Mouse (Mus musculus): ENCODE data around the gene Fam71e1.
A peak's percentile ranks its signal among the peaks of the same experiment; 100 is the strongest.

The Fam71e1 gene

DNA sequence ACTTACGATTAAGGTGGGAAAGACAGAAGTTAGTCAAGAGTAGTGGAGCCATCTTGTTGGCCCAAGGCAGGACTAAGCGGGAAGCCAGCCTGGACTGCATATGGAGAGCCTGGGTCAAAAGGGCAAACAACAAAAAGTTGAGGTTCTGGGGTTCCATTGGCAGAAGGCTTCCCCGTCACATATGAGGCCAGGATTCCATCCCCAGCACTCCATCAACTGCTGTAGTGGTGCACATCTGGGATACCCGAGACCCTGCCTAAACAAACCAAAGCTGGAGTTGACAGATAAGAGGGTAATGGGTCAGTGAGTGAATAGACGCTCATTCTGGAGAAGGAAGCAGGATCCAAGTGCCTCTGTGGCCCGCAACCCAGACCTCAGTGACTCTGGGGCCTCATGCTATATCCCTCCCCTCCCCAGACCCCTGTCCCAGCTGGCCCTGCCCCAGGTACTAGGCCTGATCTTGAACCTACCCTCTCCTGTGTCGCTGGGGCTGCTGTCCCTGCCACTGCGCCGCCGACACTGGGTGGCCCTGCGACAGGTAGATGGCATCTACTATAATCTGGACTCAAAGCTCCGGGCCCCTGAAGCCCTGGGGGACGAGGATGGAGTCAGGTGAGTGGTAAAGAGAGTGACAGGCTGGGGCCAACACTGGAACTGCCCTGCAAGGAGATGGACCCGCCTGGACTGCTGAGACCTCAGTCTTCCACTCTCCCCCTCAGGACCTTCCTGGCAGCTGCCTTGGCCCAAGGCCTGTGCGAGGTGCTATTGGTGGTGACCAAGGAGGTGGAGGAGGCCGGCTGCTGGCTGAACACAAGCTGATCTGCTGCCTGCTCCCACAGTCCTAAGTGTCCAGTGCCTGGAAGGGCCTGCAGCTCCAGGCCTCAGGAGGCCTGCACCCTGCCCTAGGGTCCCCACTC is 25.4 kb upstream of the Fam71e1 start:
- no peak for DNase-seq (ENCODE audit: low read depth, low spot score)

DNA sequence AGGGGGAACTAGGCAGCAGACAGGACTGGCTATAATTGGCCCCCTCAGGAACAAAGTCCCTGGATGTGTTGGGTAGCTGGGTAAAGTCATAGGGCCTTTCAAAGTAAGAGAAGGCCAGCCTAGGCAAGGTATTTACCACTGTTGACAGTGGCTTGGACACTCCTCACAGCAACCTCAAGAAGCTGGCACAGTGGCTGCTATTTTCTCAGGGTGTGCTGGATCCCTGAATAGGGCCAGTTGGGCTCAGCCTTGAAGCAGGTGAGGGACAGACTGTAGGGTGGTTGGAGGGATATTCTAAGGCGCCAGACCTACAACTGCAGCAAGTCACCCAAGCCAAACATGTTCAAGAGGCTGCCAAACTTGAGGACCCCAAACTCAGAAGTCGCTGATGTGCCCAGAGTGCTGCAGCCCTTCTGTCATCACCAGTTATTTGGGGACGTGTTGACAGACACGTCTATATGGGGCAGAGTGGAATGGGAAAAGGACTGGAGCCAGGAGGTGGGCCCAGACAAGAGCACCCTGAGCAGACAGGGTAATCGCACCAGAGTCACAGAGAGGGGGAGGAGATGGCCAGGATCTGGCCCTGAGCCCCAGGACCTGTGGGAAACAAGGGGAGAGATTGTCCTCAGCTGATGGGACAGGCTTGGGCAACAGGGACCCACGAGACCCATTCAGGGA is 24.4 kb upstream of the Fam71e1 start:
- peak; percentile 82 for DNase-seq (ENCODE audit: low read depth, low spot score)

DNA sequence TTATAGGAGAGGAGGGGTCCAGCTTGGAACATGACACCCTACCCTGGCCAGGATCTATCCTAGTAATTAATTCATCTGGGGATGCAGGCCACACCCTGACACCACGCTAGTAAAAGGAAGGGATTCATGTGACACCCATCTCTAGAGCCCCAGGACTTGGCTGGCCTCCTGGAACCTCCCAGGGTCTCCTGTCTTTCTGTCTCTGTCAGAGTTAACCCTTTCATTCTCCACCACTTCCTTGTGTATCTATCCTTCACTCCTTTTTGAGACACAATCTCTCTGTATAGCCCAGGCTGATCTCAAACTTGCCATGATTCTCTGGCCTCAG is 23.9 kb upstream of the Fam71e1 start:
- no peak for DNase-seq (ENCODE audit: low read depth, low spot score)

DNA sequence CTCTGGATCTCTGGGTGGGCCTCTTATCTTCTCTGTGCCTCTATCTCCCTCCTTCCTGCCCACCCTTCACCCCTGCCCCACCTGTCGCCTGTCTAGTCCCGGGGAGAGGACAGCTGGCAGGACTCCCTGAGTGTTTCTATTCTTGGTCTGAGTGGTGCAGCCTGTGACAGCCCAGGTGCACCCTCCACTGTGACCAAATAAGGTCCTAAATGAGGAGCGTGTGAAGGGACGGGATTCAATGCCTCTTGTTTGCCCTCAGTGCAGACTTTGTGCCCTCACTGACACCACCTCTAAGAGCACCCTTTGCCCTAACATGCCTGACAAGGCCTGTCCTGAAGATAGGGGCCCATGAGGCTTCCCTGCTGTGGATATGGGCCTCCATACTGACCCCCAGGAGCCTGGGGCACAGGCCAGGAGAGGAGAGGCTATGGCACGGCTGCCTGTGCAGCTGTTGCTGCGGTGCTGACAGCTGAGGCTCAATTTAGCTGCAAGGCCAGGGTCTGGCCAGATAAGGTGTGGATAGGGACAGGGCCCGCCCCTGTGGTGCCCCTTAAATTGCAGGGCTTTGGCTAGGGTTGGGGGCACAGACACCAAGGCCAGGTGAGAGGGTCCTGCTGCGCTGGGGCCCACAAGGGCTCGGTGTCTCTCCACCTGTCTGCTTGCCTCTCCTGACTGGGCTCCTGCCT is 23.3 kb upstream of the Fam71e1 start:
- peak; percentile 96 for DNase-seq (ENCODE audit: low read depth, low spot score)

DNA sequence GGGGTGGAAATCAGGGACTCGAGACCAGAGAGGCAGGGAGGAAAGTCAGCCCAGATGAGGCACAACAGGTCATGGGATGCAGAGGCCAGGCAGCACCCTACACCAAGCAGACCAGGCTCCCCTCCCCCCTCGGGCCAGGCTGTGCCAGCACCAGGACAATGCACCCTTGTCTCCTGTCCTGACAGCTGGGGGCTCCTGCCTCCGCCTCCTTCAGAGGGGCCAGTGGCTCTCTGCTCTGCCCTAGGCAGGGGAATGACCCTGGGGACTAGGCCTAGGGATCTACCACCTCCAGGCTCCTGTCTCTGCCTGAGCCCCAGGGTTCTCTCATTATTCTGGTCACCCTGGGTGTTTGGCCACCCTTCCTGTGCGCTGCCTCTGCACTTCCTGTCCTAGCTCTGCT is 22.0 kb upstream of the Fam71e1 start:
- DNase-seq (ENCODE audit: low read depth, low spot score) = peak; percentile 75

DNA sequence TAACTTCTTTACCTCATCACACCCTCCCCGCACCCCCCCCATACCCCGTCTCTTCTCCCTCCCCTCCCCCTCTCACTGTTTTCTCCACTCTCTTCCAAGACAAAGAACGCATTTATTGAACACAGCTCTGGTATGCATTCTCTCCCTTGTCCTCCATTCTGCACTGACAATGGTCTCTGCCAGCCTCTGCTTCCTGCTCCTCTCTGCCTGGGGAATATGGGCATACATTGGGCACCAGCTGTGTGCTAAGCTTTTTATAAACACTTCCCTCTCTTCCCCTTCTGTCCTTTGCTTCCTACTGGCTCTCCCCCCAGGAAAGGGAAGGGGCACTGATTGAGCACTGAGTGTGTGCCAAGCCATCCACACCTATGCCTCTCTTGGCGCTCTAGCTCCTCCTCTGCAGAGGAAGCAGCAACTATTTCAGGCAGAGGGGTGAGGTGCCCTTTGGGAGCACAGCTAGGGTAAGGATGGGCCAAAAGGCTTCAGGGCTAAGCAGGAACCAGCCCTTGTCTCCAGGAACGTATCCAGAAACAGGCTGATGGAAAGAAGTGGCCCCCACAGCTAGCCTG is 21.3 kb upstream of the Fam71e1 start:
- DNase-seq (ENCODE audit: low read depth, low spot score) = no peak

DNA sequence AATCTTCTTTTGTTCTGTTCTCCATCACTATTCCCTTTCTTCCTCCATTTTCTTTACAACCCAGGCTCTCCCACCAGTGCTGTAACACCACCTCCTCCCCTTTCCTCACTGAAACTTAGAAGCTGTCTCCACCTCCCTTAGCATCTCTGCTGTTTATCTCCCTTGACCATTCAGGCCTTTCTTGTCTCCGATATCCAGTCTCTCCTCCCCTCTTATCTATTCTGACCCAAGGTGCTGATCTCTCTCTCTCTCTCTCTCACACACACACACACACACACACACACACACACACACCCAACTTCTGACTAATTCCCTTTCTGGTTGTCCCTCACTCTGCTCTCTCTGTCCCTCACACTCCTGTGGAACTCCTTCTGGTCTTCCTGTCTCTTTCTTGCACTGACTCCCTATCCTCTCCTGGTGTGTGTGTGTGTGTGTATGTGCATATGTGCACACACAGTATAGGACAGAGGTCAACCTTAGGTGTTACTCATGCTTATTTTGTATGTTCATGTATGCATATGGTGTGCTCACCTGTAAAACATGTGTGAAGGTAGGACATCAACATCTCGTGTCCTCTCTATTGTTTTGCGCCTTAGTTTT is 13.4 kb upstream of the Fam71e1 start:
- no peak for DNase-seq (ENCODE audit: low read depth, low spot score)

DNA sequence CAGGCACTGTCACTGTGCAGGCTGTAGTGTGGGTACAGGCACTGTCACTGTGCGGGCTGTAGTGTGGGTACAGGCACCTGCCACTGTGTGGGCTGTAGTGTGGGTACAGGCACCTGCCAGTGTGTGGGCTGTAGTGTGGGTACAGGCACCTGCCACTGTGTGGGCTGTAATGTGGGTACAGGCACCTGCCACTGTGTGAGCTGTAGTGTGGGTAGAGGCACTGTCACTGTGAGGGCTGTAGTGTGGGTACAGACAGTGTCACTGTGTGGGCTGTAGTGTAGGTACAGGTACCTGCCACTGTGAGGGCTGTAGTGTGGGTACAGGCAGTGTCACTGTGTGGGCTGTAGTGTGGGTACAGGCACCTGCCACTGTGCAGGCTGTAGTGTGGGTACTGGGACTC is 12.3 kb upstream of the Fam71e1 start:
- DNase-seq (ENCODE audit: low read depth, low spot score) = no peak

DNA sequence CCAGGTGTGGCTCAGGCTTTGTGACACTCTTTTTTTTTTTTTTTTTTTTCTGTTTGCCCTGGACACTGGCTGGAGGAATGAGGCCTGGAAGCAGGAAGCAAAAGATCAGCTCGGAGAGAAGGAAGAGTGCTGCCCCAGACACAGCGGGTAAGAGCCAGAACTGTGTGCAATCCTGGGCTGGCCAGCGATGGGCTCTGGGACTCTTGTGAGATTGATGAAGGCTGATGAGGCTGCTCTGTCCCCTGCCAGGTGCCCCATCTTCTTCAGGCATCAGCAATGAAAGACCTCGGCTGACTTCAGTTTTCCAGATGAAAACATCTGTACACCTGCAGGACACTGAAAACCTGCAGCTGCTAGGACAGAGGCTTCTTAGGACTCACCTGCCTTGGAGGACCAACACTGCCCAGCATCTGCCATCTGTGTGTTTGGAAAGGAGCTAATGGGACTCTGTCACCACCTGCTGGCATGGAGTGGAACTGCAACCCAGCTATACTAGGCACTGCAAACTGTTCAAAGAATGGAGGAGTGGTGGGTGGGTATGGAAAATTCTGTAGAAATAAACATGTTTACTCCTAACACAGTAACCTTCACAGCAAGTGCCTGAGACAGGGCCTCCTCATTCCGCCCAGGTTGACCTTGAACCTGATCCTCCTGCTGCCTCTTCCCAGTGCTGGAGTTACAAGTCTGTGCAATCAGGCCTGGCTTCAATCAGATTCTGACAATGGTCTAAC is 11.4 kb upstream of the Fam71e1 start:
- peak; percentile 70 for DNase-seq (ENCODE audit: low read depth, low spot score)

DNA sequence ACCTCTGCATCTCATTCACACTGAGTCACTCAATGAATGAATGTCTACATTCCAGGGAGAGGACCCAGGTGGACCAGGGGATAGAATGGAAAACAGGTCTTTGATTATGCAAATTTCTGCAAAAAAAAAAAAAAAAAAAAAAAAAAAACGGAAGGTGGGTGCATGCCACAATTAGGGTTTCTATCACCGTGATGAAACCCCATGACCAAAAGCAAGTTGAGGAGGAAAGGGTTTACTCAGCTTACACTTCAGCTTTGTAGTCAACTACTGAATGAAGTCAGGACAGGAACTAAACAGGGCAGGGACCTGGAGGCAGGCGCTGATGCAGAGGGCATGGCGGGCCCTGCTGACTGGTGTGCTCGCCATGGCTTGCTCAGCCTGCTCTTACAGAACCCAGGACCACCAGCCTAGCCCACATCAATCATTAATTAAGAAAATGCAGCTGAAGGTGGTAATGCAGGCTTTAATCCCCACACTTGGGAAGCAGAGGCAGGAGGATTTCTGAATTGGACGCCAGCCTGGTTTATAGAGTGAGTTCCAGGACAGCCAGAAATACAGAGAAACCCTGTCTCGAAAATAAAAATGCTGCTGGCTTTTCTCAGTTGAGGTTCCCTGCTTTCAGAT is 10.7 kb upstream of the Fam71e1 start:
- no peak for DNase-seq (ENCODE audit: low read depth, low spot score)

DNA sequence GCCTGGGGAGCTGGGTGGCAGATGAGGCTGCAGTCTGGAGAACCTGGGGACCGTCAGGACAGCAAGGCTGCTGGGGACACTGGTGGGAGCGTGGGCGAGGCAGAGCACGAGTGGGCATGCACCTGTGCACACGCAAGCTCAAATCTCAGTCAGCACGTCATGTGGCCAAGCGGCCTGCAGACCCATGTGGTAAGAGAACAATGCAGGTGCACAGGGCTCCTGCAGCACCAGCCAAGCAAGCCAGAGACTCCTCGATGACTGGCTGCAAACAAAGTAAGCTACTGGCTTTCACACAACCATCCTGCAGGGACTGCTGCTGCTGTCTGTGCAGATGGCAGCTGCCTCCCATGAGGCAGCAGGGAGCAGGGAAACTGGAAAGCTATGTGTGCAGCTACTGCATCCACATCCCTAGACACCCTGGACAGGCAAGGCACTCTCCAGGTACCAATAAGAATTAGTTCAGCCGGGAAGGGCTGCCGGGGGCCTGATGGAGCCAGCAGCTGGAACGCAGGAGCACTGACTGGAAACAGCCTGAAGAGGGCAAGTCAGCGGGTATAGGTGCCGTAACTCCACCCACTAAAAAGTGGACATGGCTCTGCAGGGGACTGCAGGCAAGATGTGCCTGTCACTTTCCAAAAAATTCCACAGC is 9.3 kb upstream of the Fam71e1 start:
- DNase-seq (ENCODE audit: low read depth, low spot score) = no peak

DNA sequence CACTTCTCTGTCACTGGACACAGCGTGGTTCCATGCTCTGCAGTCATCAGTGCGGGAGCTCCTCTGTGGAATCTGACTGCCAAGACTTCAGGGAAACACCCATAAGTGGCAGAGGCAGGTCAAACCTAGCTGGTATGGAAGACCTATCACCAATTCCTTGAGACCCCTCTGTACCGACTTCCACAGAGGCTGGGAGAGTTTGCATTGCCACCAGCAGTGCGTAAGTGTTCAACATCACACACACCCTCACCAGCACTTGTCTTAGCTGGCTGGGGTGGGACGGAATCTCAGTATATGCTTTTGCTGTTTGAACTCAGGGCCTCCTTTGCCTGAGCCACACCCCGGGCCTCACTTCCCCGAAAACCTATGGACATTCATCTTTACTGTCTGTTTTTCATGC is 8.4 kb upstream of the Fam71e1 start:
- DNase-seq (ENCODE audit: low read depth, low spot score) = no peak

DNA sequence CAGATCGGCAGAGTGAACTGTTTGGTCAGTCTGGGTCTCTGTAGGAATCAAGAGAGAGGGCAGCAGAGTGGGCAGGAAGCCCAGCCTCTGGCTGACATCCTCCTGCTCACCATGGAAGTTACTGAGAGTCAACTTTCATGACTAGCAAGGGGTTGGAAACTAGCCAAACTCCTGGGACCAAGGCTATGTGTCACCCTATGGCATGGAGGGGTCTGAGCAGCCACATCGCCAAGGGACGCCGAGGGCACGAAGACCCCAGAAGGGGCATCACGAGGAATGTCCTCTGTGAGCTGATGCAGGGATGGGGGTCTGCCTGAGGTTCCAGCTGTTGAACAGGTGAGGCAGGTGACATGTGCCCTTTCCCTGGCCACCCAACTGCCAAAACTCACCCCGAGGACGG is 7.8 kb upstream of the Fam71e1 start:
- DNase-seq (ENCODE audit: low read depth, low spot score) = no peak

DNA sequence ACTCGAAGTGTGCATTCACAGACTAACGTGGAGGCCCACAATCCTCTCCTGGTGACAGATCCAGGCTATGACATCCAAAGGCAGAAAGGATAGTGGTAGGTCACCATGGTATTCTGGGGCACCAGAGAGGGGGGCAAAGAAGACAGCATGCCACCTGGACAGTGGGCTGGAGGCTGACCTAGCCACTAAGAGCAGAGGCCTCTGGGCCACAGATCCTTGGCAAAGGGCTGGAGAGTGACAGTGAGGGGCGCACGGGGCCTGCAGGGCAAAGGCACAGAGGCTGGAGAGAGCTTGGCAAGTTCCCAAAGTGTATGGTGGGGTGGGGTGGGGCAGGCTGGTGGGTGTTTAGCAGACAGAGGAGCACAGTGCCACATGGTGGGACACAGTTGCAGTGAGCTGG is 6.1 kb upstream of the Fam71e1 start:
- DNase-seq (ENCODE audit: low read depth, low spot score) = no peak

DNA sequence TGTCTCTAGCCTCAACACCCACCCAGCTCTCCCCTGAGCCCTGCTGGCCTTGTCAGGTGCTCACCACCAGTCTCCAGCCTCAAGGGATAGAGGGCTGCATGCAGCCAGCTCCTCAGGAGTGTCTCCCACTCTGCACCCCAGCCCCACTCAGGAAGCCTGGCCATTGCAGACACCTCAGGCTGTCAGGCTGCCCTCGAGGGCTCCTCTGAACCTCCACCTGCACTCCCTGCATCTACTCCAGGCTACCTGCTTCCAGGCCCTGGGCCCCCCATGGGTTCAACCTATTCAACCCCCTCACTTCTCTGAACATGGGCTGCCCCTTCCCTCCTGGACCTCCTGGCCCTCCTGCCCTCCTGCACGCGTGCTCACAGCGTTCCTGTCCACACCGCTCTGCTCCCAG is 5.0 kb upstream of the Fam71e1 start:
- no peak for DNase-seq (ENCODE audit: low read depth, low spot score)

DNA sequence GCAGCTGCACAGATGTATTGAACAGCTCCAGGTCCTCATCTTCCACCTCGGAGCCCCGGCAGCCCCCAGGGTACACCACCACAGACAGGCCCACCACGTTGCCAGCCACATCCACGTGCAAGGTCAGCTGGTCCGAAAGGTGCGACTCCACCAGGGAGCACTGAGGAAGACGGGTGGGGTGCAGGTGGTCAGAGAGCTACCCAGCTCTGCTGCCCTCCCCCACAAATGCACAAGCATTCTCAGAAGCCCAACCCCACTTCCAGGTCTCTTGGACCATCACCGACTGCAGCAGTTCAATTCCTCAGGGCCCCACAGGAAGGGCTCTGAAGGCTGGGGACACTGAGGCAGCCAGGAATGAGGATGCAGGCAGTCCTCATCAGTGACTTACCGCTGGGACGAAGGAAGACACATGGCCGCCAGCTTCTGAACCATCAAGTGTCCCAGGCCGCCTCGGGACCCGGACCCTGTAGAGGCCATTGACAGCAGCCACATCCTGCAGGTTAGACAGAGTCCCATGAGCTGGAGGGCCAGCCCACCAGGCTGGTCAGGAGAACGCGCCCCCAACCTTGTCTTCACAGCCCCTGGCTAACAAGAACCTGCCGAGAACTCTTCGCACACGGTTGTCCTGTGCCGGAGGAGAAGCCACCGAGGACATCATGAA is 4.1 kb upstream of the Fam71e1 start:
- no peak for DNase-seq (ENCODE audit: low read depth, low spot score)

DNA sequence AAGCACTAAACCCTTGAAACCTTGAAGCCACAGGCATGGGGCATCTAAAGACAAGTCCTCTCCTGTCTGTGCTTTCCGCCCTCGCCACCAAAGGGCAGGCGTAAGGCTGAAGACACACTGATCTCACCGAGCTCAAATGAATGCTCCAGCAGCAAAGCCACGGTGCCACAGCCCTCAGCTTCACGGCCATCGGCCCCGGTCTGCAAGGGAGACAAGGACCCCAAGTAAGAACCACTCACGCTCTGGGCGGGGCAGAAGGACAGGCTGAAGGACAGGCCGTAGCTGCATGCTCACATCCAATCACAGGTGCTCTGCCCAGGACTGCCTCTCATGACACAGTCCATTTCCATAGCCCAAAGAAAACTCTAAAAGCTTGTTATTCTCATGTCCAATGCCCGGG is 1.7 kb upstream of the Fam71e1 start:
- DNase-seq (ENCODE audit: low read depth, low spot score) = no peak

DNA sequence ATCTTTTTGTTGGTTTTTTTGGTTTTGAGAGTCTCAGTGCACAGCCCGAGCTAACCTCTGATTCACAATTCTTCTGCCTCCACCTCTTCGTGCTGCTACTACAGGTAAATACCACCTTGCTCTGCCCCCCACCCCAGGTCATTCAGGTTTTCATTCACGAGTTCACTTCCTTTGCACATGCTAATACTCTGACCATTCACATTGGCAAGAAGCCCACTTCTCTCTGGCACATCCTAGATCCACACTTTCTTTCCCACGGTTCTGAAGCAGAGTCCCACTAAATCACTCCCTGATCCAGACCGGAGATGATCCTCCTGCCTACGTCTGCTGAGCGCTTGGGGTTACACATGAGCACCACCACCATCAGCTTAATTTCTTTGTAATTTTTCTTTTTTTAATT is 1.3 kb upstream of the Fam71e1 start:
- DNase-seq (ENCODE audit: low read depth, low spot score) = no peak

DNA sequence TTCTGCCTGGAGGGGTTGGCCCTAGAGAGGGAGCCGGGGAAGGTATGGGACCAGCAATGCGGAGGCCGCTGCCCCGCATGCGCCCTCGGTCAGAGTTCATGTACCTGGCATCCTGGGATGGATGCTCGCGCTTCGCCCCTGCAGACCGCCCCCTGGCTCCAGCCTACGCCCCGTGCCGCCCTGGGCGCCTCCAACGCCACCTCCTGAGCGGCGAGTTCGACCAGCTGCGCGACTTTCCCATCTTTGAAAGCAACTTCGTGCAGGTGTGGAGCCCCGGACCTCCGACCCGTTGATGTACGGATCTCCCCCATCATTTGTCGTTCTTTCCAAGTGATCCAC is 359 bp downstream of the Fam71e1 start:
- DNase-seq (ENCODE audit: low read depth, low spot score) = no peak

Measured in skeletal muscle tissue, adult 2 months (tissue).